Mouse (Mus musculus) spleen, adult 2 months (tissue): ENCODE measurements at regions not wholly inside any gene's neighbourhood (a gene's known extent, or its start where the extent isn't known, plus 50 kb on each side); places are given as distances from the start of the nearest gene placed in this dataset.

Experiments used
- CTCF ChIP-seq: fragments of 200-500 bp; IDR thresholded peaks from 2 replicates; pipeline ENCODE4 v1.5.1; 2011; ENCODE audit warnings: mild to moderate bottlenecking, inconsistent platforms; ENCODE audit not compliant: insufficient read depth, insufficient read length, insufficient replicate concordance; ENCODE audit errors: extremely low read depth
- POLR2A ChIP-seq: fragments of 200-500 bp; IDR thresholded peaks from 2 replicates; pipeline ENCODE4 v1.6.1; 2011; ENCODE audit warnings: low read depth, low read length, inconsistent platforms

- no peak for TF ChIP-seq CTCF
- TF ChIP-seq POLR2A = no peak
These were observed 414.3 kb upstream of the Adgrl2 start for GRCm38 (mm10) chr3:149404691-149405090.
